Mouse (Mus musculus) G1E-ER4 (cell line): ENCODE measurements at regions not wholly inside any gene's neighbourhood (a gene's known extent, or its start where the extent isn't known, plus 50 kb on each side); places are given as distances from the start of the nearest gene placed in this dataset.

ENCODE experiments used
- GATA1 ChIP-seq: IDR thresholded peaks from one replicate; pipeline ENCODE4 v1.8.0; 2012; ENCODE audit warnings: low read length, inconsistent platforms

- TF ChIP-seq GATA1: no peak
These were observed 52.2 kb upstream of the Tnfaip3 start for GRCm38 (mm10) chr10:19067623-19068022.

DNA sequence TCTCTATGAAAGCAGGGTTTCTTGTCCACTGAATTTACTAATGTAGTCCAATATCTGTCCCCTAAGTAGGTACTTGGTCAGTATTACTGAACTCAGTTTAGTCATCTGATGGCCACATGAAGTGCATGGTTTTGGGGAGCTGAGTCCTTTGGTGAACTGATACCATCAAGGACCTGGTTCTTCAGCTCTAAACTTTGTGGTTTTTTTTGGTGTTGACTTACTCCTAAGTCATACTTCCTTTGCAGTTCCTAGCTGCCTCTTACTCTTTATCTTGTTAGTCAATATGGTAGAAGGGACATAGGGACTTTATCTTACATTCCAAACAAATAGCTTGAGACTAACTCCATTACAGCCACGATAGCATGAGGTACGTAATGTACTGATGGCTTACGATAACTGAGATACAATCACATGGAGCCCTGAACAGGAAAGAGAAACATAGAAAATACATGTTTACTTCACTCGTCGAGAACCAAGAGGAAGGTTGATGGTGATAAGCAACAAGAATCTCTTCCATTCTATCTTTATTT lies 51.4 kb upstream of the Tnfaip3 start:
- TF ChIP-seq GATA1: peak; percentile 83
